Mouse (Mus musculus): ENCODE data around the gene Slc25a15. TPM values are rescaled to one million over a fixed set of nuclear protein-coding genes. Genes with fewer than 3 reads are reported as not detected.

Gene Slc25a15
- polyA plus RNA-seq, 1 experiment from 2014 or later, result 16.8 TPM

GRCm38 (mm10) chr8:22397811-22398141 is 621 bp downstream of the Slc25a15 start:
- Histone ChIP-seq H3K36me3 (ENCODE audit: control insufficient read depth, insufficient read depth, low read length) (no peaks in the 10 kb centered on the region), H3K27me3 (ENCODE audit: control insufficient read depth, insufficient read depth, low read length) (no peaks in the 10 kb centered on the region), H3K4me2 (ENCODE audit: low read depth) (peak overlapping the region; percentile 83), H3K4me1 (ENCODE audit: control insufficient read depth, insufficient read depth, low read length) (no peaks in the 10 kb centered on the region), H3K9ac (ENCODE audit: low read length) (peak overlapping the region; percentile 75), H3K9me3 (ENCODE audit: control insufficient read depth, low read length) (no peaks in the 10 kb centered on the region), H3K4me3 (ENCODE audit: low read depth, low read length) (peak overlapping the region; percentile 73), H3K27ac (ENCODE audit: low read depth, low read length) (peak overlapping the region; percentile 45; the same call in 1 of the 2 replicates)
- ATAC-seq (ENCODE audit: insufficient read depth, low FRiP score, low TSS enrichment) (no peak; the same call in 1 of the 2 replicates), DNase-seq (ENCODE audit: low spot score) (no peak)
- WGBS, result under 1% methylated on average over 13 of the region's 13 CpGs

GRCm38 (mm10) chr8:22395256-22395655 is 3.1 kb downstream of the Slc25a15 start:
- no peak overlapping the region for H3K4me2 ChIP-seq (ENCODE audit: low read depth)

DNA sequence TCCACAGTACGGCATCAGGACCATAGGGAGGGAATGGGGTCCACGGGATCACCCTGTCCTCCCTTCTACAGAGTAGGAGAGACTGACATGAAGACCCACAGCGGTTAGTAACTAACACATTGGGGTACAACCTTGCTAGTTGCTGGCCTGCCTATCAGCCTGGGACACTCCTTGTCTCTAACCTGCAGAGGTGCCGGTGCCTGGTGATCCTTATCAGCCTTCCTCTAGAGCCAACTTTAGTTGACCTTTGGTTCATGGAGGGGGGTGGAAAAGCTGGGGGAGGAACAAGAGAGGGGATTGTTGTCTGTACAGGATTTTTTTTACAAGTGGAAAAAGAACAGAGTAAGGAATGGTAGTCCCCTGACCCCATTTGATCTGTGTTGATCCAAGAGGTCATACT is 3.9 kb downstream of the Slc25a15 start:
- Histone ChIP-seq H3K9me3 (ENCODE audit: control insufficient read depth, low read length) (no peaks in the 10 kb centered on the region), H3K9ac (ENCODE audit: low read length) (no peak overlapping the region), H3K4me1 (ENCODE audit: control insufficient read depth, insufficient read depth, low read length) (no peaks in the 10 kb centered on the region), H3K4me2 (ENCODE audit: low read depth) (no peak overlapping the region), H3K27me3 (ENCODE audit: control insufficient read depth, insufficient read depth, low read length) (no peaks in the 10 kb centered on the region), H3K27ac (ENCODE audit: low read depth, low read length) (no peak overlapping the region), H3K4me3 (ENCODE audit: low read depth, low read length) (no peak overlapping the region), H3K36me3 (ENCODE audit: control insufficient read depth, insufficient read depth, low read length) (no peaks in the 10 kb centered on the region)
- ATAC-seq (ENCODE audit: insufficient read depth, low FRiP score, low TSS enrichment) (no peak), DNase-seq (ENCODE audit: low spot score) (no peak)
- 87% methylated on average over 4 of the region's 4 CpGs for WGBS

More at GRCm38 (mm10) chr8:22395256-22395655, 3.1 kb downstream of the Slc25a15 start:
- no peaks in the 10 kb centered on the region for H3K36me3 ChIP-seq (ENCODE audit: control insufficient read depth, insufficient read depth, low read length)
- ATAC-seq (ENCODE audit: insufficient read depth, low FRiP score, low TSS enrichment), result no peak
- H3K27ac ChIP-seq (ENCODE audit: low read depth, low read length), result no peak overlapping the region
- 95% methylated on average over 8 of the region's 8 CpGs for WGBS
- H3K4me3 ChIP-seq (ENCODE audit: low read depth, low read length), result no peak overlapping the region
- DNase-seq (ENCODE audit: low spot score), result no peak
- H3K27me3 ChIP-seq (ENCODE audit: control insufficient read depth, insufficient read depth, low read length), result no peaks in the 10 kb centered on the region
- no peaks in the 10 kb centered on the region for H3K4me1 ChIP-seq (ENCODE audit: control insufficient read depth, insufficient read depth, low read length)
- H3K9ac ChIP-seq (ENCODE audit: low read length), result no peak overlapping the region
- H3K9me3 ChIP-seq (ENCODE audit: control insufficient read depth, low read length), result no peaks in the 10 kb centered on the region

DNA sequence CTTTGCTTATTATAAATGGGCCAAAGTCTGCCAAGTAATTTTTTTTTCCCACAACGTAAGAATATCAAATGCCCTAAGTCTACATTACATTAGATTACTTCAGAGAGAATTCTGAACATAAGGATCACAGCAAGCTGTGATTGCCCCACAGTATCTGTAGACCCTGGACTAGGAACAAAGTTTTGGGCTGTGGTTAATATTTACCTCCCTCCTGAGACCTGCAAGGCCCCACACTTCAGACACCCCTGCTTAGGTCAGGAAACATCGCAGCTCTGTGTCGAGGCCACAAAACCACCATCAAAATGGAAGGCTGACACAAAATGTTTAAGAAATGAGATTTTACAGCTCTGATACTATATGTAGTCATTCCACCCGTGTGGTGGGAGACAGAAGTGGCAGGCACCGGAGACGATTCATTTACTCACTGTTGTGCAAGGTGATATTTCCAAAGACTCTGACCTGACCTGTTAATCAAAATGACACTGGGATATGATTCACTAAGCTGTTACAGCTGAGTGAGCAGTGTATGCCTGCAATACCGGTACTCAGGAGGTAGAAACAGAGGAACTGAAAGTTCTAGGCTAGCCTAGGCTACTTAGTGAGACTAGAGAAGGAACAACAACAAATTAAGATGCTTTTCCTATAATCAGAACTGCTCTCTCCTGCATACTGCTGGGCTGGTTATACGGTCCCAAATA is 7.5 kb downstream of the Slc25a15 start:
- Histone ChIP-seq H3K4me2 (ENCODE audit: low read depth) (no peak overlapping the region), H3K27me3 (ENCODE audit: control insufficient read depth, insufficient read depth, low read length) (no peaks in the 10 kb centered on the region), H3K9ac (ENCODE audit: low read length) (no peak overlapping the region), H3K4me3 (ENCODE audit: low read depth, low read length) (no peak overlapping the region), H3K36me3 (ENCODE audit: control insufficient read depth, insufficient read depth, low read length) (no peaks in the 10 kb centered on the region), H3K9me3 (ENCODE audit: control insufficient read depth, low read length) (no peaks in the 10 kb centered on the region), H3K27ac (ENCODE audit: low read depth, low read length) (no peak overlapping the region), H3K4me1 (ENCODE audit: control insufficient read depth, insufficient read depth, low read length) (no peaks in the 10 kb centered on the region)
- 94% methylated on average over 8 of the region's 8 CpGs for WGBS
- no peak for DNase-seq (ENCODE audit: low spot score)
- ATAC-seq (ENCODE audit: insufficient read depth, low FRiP score, low TSS enrichment), result no peak

- 81% methylated on average over 10 of the region's 10 CpGs for WGBS
- no peak overlapping the region for H3K4me2 ChIP-seq (ENCODE audit: low read depth)
- ATAC-seq (ENCODE audit: insufficient read depth, low FRiP score, low TSS enrichment), result no peak
These were observed 8.5 kb downstream of the Slc25a15 start for GRCm38 (mm10) chr8:22389874-22390273.

DNA sequence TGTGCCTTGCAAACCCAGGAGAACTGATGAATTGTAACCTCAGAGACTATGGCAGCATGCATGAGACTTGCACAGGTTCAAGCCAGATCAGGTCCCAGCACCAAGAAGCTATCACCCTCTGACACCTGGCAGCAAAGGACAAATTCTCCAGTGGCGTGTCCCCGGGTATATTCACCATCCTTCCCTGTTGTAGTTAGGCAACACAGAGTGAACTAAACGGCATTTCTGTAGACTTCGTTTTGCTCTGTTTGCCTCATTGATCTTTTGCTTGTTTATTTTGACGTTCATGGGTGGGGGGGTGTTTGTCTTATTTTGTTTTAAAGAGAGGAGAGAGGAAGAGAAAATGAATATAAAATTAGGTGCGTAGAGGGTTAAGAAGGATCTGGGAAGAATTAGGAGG is 13.2 kb downstream of the Slc25a15 start:
- H3K4me2 ChIP-seq (ENCODE audit: low read depth), result no peak overlapping the region
- H3K9ac ChIP-seq (ENCODE audit: low read length), result no peak overlapping the region
- DNase-seq (ENCODE audit: low spot score), result no peak
- no peaks in the 10 kb centered on the region for H3K4me1 ChIP-seq (ENCODE audit: control insufficient read depth, insufficient read depth, low read length)
- no peaks in the 10 kb centered on the region for H3K27me3 ChIP-seq (ENCODE audit: control insufficient read depth, insufficient read depth, low read length)
- ATAC-seq (ENCODE audit: insufficient read depth, low FRiP score, low TSS enrichment), result no peak
- no peak overlapping the region for H3K27ac ChIP-seq (ENCODE audit: low read depth, low read length)
- no peaks in the 10 kb centered on the region for H3K9me3 ChIP-seq (ENCODE audit: control insufficient read depth, low read length)
- no peak overlapping the region for H3K4me3 ChIP-seq (ENCODE audit: low read depth, low read length)
- no peaks in the 10 kb centered on the region for H3K36me3 ChIP-seq (ENCODE audit: control insufficient read depth, insufficient read depth, low read length)
- 90% methylated on average over 6 of the region's 6 CpGs for WGBS

More at GRCm38 (mm10) chr8:22389874-22390273, 8.5 kb downstream of the Slc25a15 start:
- H3K27ac ChIP-seq (ENCODE audit: low read depth, low read length), result no peak overlapping the region
- no peaks in the 10 kb centered on the region for H3K9me3 ChIP-seq (ENCODE audit: control insufficient read depth, low read length)
- no peak overlapping the region for H3K9ac ChIP-seq (ENCODE audit: low read length)
- no peaks in the 10 kb centered on the region for H3K4me1 ChIP-seq (ENCODE audit: control insufficient read depth, insufficient read depth, low read length)
- H3K4me3 ChIP-seq (ENCODE audit: low read depth, low read length), result no peak overlapping the region
- no peaks in the 10 kb centered on the region for H3K36me3 ChIP-seq (ENCODE audit: control insufficient read depth, insufficient read depth, low read length)
- no peaks in the 10 kb centered on the region for H3K27me3 ChIP-seq (ENCODE audit: control insufficient read depth, insufficient read depth, low read length)
- no peak for DNase-seq (ENCODE audit: low spot score)

DNA sequence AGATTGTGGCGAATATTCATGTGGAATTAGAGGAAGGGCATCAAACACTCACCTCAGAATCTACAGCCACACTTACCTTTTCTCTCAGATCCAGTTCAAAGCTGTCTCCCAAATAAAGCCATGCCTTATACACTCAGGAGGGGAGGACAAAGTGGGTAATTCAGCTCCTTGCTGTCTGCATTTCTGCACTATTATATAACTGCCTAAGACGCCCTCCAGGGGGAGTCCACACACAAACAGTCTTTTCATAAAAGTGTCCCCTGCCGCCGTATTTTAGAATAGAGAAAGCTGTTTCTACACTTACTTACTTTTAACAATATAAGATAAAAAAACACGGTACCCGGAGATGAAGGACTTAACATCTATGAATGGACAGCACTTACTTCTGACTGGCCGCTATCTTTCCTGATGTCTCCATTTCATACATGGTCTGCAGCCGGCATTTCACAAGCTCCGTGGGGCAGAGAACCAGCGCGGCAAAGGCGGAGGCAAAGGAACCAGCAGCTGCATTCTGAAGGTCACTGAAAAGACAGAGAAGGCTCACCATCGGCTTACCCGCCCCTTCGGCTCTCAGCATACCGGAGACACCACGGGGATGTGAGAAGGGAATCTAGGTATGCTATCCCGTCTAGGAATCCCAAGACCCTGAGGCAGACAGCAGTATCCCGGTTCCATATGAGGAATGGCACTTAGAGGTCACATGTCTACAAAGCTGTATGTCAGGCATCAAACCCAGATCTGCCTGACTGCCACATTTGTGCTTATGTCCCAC is 15.4 kb downstream of the Slc25a15 start:
- Histone ChIP-seq H3K36me3 (ENCODE audit: control insufficient read depth, insufficient read depth, low read length) (no peaks in the 10 kb centered on the region), H3K27me3 (ENCODE audit: control insufficient read depth, insufficient read depth, low read length) (no peaks in the 10 kb centered on the region), H3K27ac (ENCODE audit: low read depth, low read length) (no peak overlapping the region), H3K9me3 (ENCODE audit: control insufficient read depth, low read length) (no peaks in the 10 kb centered on the region), H3K4me1 (ENCODE audit: control insufficient read depth, insufficient read depth, low read length) (no peaks in the 10 kb centered on the region), H3K9ac (ENCODE audit: low read length) (no peak overlapping the region), H3K4me2 (ENCODE audit: low read depth) (no peak overlapping the region), H3K4me3 (ENCODE audit: low read depth, low read length) (no peak overlapping the region)
- ATAC-seq (ENCODE audit: insufficient read depth, low FRiP score, low TSS enrichment), result no peak
- 82% methylated on average over 19 of the region's 19 CpGs for WGBS
- no peak for DNase-seq (ENCODE audit: low spot score)

GRCm38 (mm10) chr8:22380934-22381333 is 17.5 kb downstream of the Slc25a15 start:
- WGBS, result 96% methylated on average over 11 of the region's 11 CpGs
- Histone ChIP-seq H3K9ac (ENCODE audit: low read length) (no peak overlapping the region), H3K9me3 (ENCODE audit: control insufficient read depth, low read length) (no peaks in the 10 kb centered on the region), H3K27me3 (ENCODE audit: control insufficient read depth, insufficient read depth, low read length) (no peaks in the 10 kb centered on the region), H3K27ac (ENCODE audit: low read depth, low read length) (no peak overlapping the region), H3K4me3 (ENCODE audit: low read depth, low read length) (no peak overlapping the region), H3K36me3 (ENCODE audit: control insufficient read depth, insufficient read depth, low read length) (no peaks in the 10 kb centered on the region), H3K4me2 (ENCODE audit: low read depth) (no peak overlapping the region), H3K4me1 (ENCODE audit: control insufficient read depth, insufficient read depth, low read length) (no peaks in the 10 kb centered on the region)
- DNase-seq (ENCODE audit: low spot score) (no peak), ATAC-seq (ENCODE audit: insufficient read depth, low FRiP score, low TSS enrichment) (no peak)

DNA sequence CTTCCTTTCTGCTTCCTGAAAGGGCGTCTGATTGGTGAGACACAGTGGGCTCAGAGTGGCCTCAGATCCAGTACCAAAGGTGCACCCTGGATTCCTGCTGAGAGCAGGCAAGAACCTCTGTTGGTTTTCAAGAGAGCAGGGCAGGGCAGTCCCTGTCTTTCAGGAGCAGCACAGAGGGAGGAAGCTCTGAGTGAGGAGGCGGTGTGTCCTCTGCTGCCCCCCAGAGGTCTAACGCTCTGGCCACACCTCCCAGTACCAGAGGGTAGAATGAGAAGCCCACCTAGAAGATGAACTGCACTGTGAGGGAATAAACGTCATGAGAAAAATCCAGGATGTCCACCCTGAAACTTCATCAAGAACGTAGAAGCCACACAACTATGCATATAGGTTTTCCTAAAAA is 21.5 kb downstream of the Slc25a15 start:
- WGBS, result 53% methylated on average over 5 of the region's 5 CpGs
- Histone ChIP-seq H3K4me1 (ENCODE audit: control insufficient read depth, insufficient read depth, low read length) (no peaks in the 10 kb centered on the region), H3K27ac (ENCODE audit: low read depth, low read length) (no peak overlapping the region), H3K9ac (ENCODE audit: low read length) (no peak overlapping the region), H3K4me2 (ENCODE audit: low read depth) (no peak overlapping the region), H3K9me3 (ENCODE audit: control insufficient read depth, low read length) (no peaks in the 10 kb centered on the region), H3K27me3 (ENCODE audit: control insufficient read depth, insufficient read depth, low read length) (no peaks in the 10 kb centered on the region), H3K36me3 (ENCODE audit: control insufficient read depth, insufficient read depth, low read length) (no peaks in the 10 kb centered on the region), H3K4me3 (ENCODE audit: low read depth, low read length) (no peak overlapping the region)
- peak; percentile 78; the same call in 1 of the 2 replicates for ATAC-seq (ENCODE audit: insufficient read depth, low FRiP score, low TSS enrichment)
- peak; percentile 73 for DNase-seq (ENCODE audit: low spot score)

Data from neural tube, embryonic 11.5 days (tissue).